Mouse (Mus musculus): ENCODE measurements around the gene Nol10.

DNA sequence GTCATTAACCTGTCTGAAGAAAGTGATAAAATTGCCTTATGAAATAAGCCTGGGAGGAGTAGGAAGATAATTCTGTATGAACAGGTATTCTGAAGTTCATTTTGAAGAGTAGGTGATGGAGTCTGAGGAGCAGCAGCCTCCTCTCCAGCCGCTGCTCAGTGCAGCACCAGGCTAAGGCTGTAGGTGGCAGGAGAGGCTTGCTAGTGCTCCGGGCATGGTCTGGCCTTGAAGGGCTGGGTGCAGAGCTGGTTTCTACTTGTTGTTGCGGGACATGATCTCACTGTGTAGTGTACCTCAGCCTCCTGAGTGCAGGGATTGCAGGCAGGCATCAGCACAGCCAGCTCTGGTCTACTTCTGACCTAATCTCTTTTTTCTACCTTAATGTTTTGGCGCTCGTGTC lies 18.7 kb downstream of the Nol10 start:
- TF ChIP-seq POLR2A (IDR thresholded peaks at IDR 0.05; ENCODE audit: borderline replicate concordance, control insufficient read depth, low read depth, low read length) = no peak
- TF ChIP-seq CTCF (IDR thresholded peaks at IDR 0.05; ENCODE audit: control insufficient read depth, insufficient read depth, low read length) = peak; percentile 61
